ENCODE assay signal across 9 mouse cellular contexts in the genomic region with DNA sequence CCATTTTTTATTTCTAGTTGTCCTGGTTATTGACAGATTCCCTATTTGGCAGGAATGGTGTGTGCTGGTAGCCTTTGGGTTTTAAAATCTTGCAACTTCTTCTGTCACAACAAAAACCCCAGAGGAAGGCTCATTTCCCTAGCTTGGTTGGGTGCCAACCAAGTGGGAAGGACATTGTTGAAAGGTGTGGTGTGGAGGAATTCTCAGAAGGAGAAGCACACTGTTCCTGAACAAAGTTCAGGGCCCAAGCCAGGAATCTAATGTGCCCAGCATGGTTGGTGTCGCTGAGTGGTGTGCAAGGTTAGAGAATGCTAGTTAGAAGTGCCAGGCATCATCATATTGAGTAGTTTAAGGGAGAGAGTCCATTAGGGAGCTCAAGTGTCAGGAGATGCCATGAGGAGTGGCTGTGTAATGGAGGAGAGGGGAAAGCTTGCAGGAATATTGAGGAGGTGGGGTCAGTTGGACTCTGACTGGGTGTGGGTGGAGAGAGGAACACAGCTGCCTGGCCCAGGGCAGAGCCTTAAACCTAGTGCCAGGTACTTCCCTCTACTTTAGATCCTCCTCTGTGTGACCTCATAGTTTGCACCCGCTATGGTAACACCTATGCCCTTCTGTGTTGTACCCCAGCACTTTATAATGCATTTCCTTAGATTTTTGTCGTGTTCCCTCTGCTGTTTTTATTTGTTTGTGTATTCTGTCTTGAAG. TPM values are rescaled to one million over a fixed set of nuclear protein-coding genes. Genes with fewer than 3 reads are reported as not detected.
DNase-seq lines count a peak whose midpoint lies in the region; ATAC-seq and TF ChIP-seq lines count a peak whose summit lies in the region.
"Had no signal": no experiment of that assay in that cellular context is flagged by ENCODE, and none has a peak within 500 bp of the region (broad histone marks: within the 10 kb centered on the region; RNA-seq: fewer than 3 reads in every experiment).

No protein-coding gene starts in this region.

- no peak for TF ChIP-seq CTCF in spleen, adult 2 months (IDR thresholded peaks at IDR 0.05; ENCODE audit: extremely low read depth, insufficient read depth, insufficient read length, insufficient replicate concordance)
- TF ChIP-seq CTCF in liver, postnatal 0 days (IDR thresholded peaks at IDR 0.05; ENCODE audit: low read depth), result no peak

- H3K36me3 ChIP-seq in embryonic facial prominence, embryonic 13.5 days, result peaks cover 9% of the 10 kb centered on the region
- H3K36me3 ChIP-seq in embryonic facial prominence, embryonic 10.5 days (replicated peaks), result peaks cover 16% of the 10 kb centered on the region
- peaks cover 3% of the 10 kb centered on the region for H3K36me3 ChIP-seq in spleen, adult 2 months (ENCODE audit: control insufficient read depth, insufficient read depth, low read length)
- peaks cover 12% of the 10 kb centered on the region for H3K36me3 ChIP-seq in liver, postnatal 0 days (replicated peaks; ENCODE audit: insufficient read depth, low read length)
- H3K36me3 ChIP-seq in forebrain, embryonic 15.5 days, result no peaks in the 10 kb centered on the region

- no peak for ATAC-seq in embryonic facial prominence, embryonic 13.5 days (ENCODE audit: insufficient number of reproducible peaks, insufficient read depth, low FRiP score, low TSS enrichment, low read depth)
- no peak for ATAC-seq in liver, postnatal 0 days
- no peak for ATAC-seq in forebrain, embryonic 15.5 days (replicated peaks)

- H3K4me3 ChIP-seq in embryonic facial prominence, embryonic 13.5 days, result no peak overlapping the region
- H3K4me3 ChIP-seq in embryonic facial prominence, embryonic 10.5 days, result no peak overlapping the region
- H3K4me3 ChIP-seq in spleen, adult 2 months (ENCODE audit: extremely low read depth, insufficient read depth, insufficient read length), result peak overlapping the region; percentile 1; the same call in 1 of the 2 replicates
- H3K4me3 ChIP-seq in liver, postnatal 0 days (ENCODE audit: low read depth, low read length), result peak overlapping the region; percentile 64
- no peak overlapping the region for H3K4me3 ChIP-seq in forebrain, embryonic 15.5 days

- DNase-seq in embryonic facial prominence, embryonic 10.5 days (ENCODE audit: low spot score), result no peak
- DNase-seq in spleen, adult 2 months (ENCODE audit: low read depth in 1 of 2, low spot score in 2 of 2), result no peak
- DNase-seq in spleen, postnatal 4 days (ENCODE audit: low spot score in 2 of 2), result no peak
- no peak for DNase-seq in liver, postnatal 0 days
- DNase-seq in layer of hippocampus, adult 11-12 months (ENCODE audit: low spot score), result no peak
- DNase-seq in right cerebral cortex, adult 18-20 months, result no peak
- DNase-seq: cerebellum, postnatal 36 days had no signal

- peak overlapping the region; percentile 76; the same call in 1 of the 2 replicates for H3K4me2 ChIP-seq in embryonic facial prominence, embryonic 13.5 days
- peak overlapping the region; percentile 78 for H3K4me2 ChIP-seq in liver, postnatal 0 days (ENCODE audit: low read depth, low read length)
- H3K4me2 ChIP-seq in forebrain, embryonic 15.5 days (replicated peaks), result no peak overlapping the region

- no peak for TF ChIP-seq EP300 in liver, postnatal 0 days (IDR thresholded peaks at IDR 0.05; ENCODE audit: low read depth)

- no peak for TF ChIP-seq POLR2A in spleen, adult 2 months (IDR thresholded peaks at IDR 0.05; ENCODE audit: low read depth, low read length)

- 80% methylated on average over 3 of the region's 3 CpGs for WGBS in embryonic facial prominence, embryonic 13.5 days
- 79% methylated on average over 3 of the region's 3 CpGs for WGBS in embryonic facial prominence, embryonic 10.5 days
- 43% methylated on average over 3 of the region's 3 CpGs for WGBS in spleen, adult 2 months
- WGBS in liver, postnatal 0 days (ENCODE audit: insufficient replicate concordance), result 48% methylated on average over 3 of the region's 3 CpGs
- 85% methylated on average over 3 of the region's 3 CpGs for WGBS in forebrain, embryonic 15.5 days

- H3K9me3 ChIP-seq in embryonic facial prominence, embryonic 13.5 days, result no peaks in the 10 kb centered on the region
- no peaks in the 10 kb centered on the region for H3K9me3 ChIP-seq in embryonic facial prominence, embryonic 10.5 days
- no peaks in the 10 kb centered on the region for H3K9me3 ChIP-seq in liver, postnatal 0 days (ENCODE audit: low read length)
- H3K9me3 ChIP-seq in forebrain, embryonic 15.5 days, result no peaks in the 10 kb centered on the region

- H3K27ac ChIP-seq in embryonic facial prominence, embryonic 13.5 days, result no peak overlapping the region
- H3K27ac ChIP-seq in embryonic facial prominence, embryonic 10.5 days (replicated peaks), result no peak overlapping the region
- peak overlapping the region; percentile 60; the same call in 1 of the 2 replicates for H3K27ac ChIP-seq in spleen, adult 2 months (ENCODE audit: insufficient read depth, low read length)
- peak overlapping the region; percentile 9 for H3K27ac ChIP-seq in liver, postnatal 0 days (ENCODE audit: low read depth)
- no peak overlapping the region for H3K27ac ChIP-seq in forebrain, embryonic 15.5 days (replicated peaks)

- H3K27me3 ChIP-seq in embryonic facial prominence, embryonic 13.5 days, result no peaks in the 10 kb centered on the region
- H3K27me3 ChIP-seq in embryonic facial prominence, embryonic 10.5 days (replicated peaks; ENCODE audit: low read depth, poor library complexity, severe bottlenecking), result peaks cover 13% of the 10 kb centered on the region; the same call in 1 of the 2 replicates
- no peaks in the 10 kb centered on the region for H3K27me3 ChIP-seq in spleen, adult 2 months (ENCODE audit: control insufficient read depth, insufficient read depth, low read length)
- H3K27me3 ChIP-seq in liver, postnatal 0 days (ENCODE audit: insufficient read depth, low read length), result no peaks in the 10 kb centered on the region
- H3K27me3 ChIP-seq in forebrain, embryonic 15.5 days, result no peaks in the 10 kb centered on the region

- 0 out of 2 replicates have a peak overlapping the region, but pooled peaks have one; percentile 2 for H3K9ac ChIP-seq in embryonic facial prominence, embryonic 13.5 days
- H3K9ac ChIP-seq in liver, postnatal 0 days (replicated peaks), result peak overlapping the region; percentile 78
- H3K9ac ChIP-seq in forebrain, embryonic 15.5 days (replicated peaks), result no peak overlapping the region

- H3K4me1 ChIP-seq in embryonic facial prominence, embryonic 13.5 days, result peaks cover 27% of the 10 kb centered on the region
- peaks cover 15% of the 10 kb centered on the region; the same call in 1 of the 2 replicates for H3K4me1 ChIP-seq in embryonic facial prominence, embryonic 10.5 days
- H3K4me1 ChIP-seq in spleen, adult 2 months (ENCODE audit: control insufficient read depth, insufficient read depth, insufficient read length), result peaks cover 13% of the 10 kb centered on the region
- peaks cover 42% of the 10 kb centered on the region for H3K4me1 ChIP-seq in liver, postnatal 0 days (ENCODE audit: insufficient read depth)
- H3K4me1 ChIP-seq in forebrain, embryonic 15.5 days, result peaks cover 10% of the 10 kb centered on the region

RNA-seq across cellular contexts. Expression of gene Ifngr1, which starts 2.6 kb away (rescaled TPM):
- 36.9 and 40.3 TPM in 2 replicates for polyA plus RNA-seq in embryonic facial prominence, embryonic 13.5 days (2015; fragmentation: Nextera tagmentation; extraction: Ambion mirVana)
- 29.5 and 29.6 TPM in 2 replicates for polyA plus RNA-seq in embryonic facial prominence, embryonic 10.5 days (2016; fragmentation: Nextera tagmentation; extraction: Ambion mirVana)
- polyA plus RNA-seq in spleen, adult 2 months (2012; rRNA removed), result 36.6 and 40.4 TPM in 2 replicates
- polyA plus RNA-seq in liver, postnatal 0 days (2015; fragmentation: Nextera tagmentation; extraction: Ambion mirVana), result 65.9 and 68.9 TPM in 2 replicates
- polyA plus RNA-seq in forebrain, embryonic 15.5 days (2015; fragmentation: Nextera tagmentation; extraction: Ambion mirVana), result 14.3 and 16.3 TPM in 2 replicates

RNA-seq across cellular contexts. Expression of gene Il22ra2, which starts 27.4 kb away (rescaled TPM):
- not detected in 2 replicates for polyA plus RNA-seq in embryonic facial prominence, embryonic 13.5 days (2015; fragmentation: Nextera tagmentation; extraction: Ambion mirVana)
- polyA plus RNA-seq in embryonic facial prominence, embryonic 10.5 days (2016; fragmentation: Nextera tagmentation; extraction: Ambion mirVana), result not detected in 2 replicates
- 0.55 and 0.65 TPM in 2 replicates for polyA plus RNA-seq in spleen, adult 2 months (2012; rRNA removed)
- 0.06 TPM in 1 of 2 replicates, not detected in the other for polyA plus RNA-seq in liver, postnatal 0 days (2015; fragmentation: Nextera tagmentation; extraction: Ambion mirVana)
- polyA plus RNA-seq in forebrain, embryonic 15.5 days (2015; fragmentation: Nextera tagmentation; extraction: Ambion mirVana), result not detected in 2 replicates

Comparison
In these comparisons a context has a peak if more than half of its experiments do, and no peak if none do; other contexts are left out.
1. H3K27ac ChIP-seq: peak in spleen, adult 2 months (single experiment) and liver, postnatal 0 days (single experiment); none in embryonic facial prominence, embryonic 13.5 days (single experiment), embryonic facial prominence, embryonic 10.5 days (single experiment) and forebrain, embryonic 15.5 days (single experiment).
2. H3K4me3 ChIP-seq: peak in spleen, adult 2 months (single experiment) and liver, postnatal 0 days (single experiment); none in embryonic facial prominence, embryonic 13.5 days (single experiment), embryonic facial prominence, embryonic 10.5 days (single experiment) and forebrain, embryonic 15.5 days (single experiment).